Mouse (Mus musculus): ENCODE results near the gene Klk6. TPM values are rescaled to one million over a fixed set of nuclear protein-coding genes. Genes with fewer than 3 reads are reported as not detected.

Gene Klk6
- polyA plus RNA-seq, 1 experiment from 2014 or later, result 23.9 TPM

DNA sequence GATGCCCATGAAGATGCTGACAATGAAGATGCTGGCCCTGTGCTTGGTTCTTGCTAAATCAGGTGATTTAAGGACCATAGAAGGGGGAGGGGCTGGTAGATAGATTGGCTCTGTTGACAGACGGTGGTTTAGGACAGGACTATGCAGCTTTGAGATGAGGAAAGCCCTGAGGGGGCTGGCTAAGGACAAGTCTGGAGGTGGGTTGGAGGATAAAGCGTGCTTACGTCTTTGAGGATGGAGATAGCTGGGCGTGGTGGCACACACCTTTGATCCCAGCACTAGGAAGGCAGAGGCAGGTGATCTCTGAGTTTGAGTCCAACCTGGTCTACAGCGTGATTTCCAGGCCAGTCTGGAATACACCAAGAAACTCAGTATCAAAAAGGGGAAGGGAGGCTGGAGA is 1.8 kb downstream of the Klk6 start:
- TF ChIP-seq CTCF (IDR thresholded peaks at IDR 0.05; ENCODE audit: low read depth) (no peak), EP300 (optimal IDR thresholded peaks at IDR 0.05) (no peak)
- H3K4me1 ChIP-seq (replicated peaks; ENCODE audit: control insufficient read depth, insufficient read depth), result no peaks in the 10 kb centered on the region
- no peaks in the 10 kb centered on the region for H3K9me3 ChIP-seq (ENCODE audit: control insufficient read depth, low read length)
- no peaks in the 10 kb centered on the region for H3K36me3 ChIP-seq (ENCODE audit: control insufficient read depth, insufficient read depth, low read length)
- no peak for ATAC-seq (ENCODE audit: low FRiP score, low TSS enrichment)
- H3K4me2 ChIP-seq (replicated peaks; ENCODE audit: low read depth), result no peak overlapping the region
- WGBS, result 83% methylated on average over 5 of the region's 5 CpGs
- H3K9ac ChIP-seq (ENCODE audit: low read length), result no peak overlapping the region
- no peaks in the 10 kb centered on the region for H3K27me3 ChIP-seq (ENCODE audit: control insufficient read depth, insufficient read depth, low read length)
- H3K4me3 ChIP-seq (ENCODE audit: low read depth, low read length), result no peak overlapping the region
- no peak overlapping the region for H3K27ac ChIP-seq (replicated peaks)
- no peak for DNase-seq (ENCODE audit: low spot score)

DNA sequence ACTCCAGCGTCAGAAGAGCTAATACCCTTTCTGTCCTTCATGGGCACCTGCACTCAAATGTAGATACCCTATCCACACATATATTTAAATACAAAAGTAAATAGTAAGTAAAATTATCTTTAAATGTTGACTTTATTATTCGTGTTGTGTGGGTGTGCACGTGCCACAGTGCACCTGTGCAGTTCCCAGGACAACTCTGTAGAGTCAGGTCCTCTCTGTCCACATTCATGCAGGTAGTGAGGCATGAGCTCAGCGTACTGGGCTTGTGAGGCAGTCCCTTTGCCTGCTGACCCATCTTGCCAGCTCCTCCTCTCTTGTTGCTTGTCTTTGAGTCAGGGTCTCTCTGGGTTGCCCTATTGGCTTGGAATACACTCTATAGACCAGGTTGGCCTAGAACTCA is 3.4 kb downstream of the Klk6 start:
- no peaks in the 10 kb centered on the region for H3K4me1 ChIP-seq (replicated peaks; ENCODE audit: control insufficient read depth, insufficient read depth)
- no peak overlapping the region for H3K9ac ChIP-seq (ENCODE audit: low read length)
- no peaks in the 10 kb centered on the region for H3K27me3 ChIP-seq (ENCODE audit: control insufficient read depth, insufficient read depth, low read length)
- no peak overlapping the region for H3K27ac ChIP-seq (replicated peaks)
- ATAC-seq (ENCODE audit: low FRiP score, low TSS enrichment) (no peak), DNase-seq (ENCODE audit: low spot score) (no peak)
- H3K4me3 ChIP-seq (ENCODE audit: low read depth, low read length), result no peak overlapping the region
- H3K36me3 ChIP-seq (ENCODE audit: control insufficient read depth, insufficient read depth, low read length), result no peaks in the 10 kb centered on the region
- no peak overlapping the region for H3K4me2 ChIP-seq (replicated peaks; ENCODE audit: low read depth)
- TF ChIP-seq CTCF (IDR thresholded peaks at IDR 0.05; ENCODE audit: low read depth) (no peak), EP300 (optimal IDR thresholded peaks at IDR 0.05) (no peak)
- 48% methylated on average over 4 of the region's 4 CpGs for WGBS
- no peaks in the 10 kb centered on the region for H3K9me3 ChIP-seq (ENCODE audit: control insufficient read depth, low read length)

DNA sequence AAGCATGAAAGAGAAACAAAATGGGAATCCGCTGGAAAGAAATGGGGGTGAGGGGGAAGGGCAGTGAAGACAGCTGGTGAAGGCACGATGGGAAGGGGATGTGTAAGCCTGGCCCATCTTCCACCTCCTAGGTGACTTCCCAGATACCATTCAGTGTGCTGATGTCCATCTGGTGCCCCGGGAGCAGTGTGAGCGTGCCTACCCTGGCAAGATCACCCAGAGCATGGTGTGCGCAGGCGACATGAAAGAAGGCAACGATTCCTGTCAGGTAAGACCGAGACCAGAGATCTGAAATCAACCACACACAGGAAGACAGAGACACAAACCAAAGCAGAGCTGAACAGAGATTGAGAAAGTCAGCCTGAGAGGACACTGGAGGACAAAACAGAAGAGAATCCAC is 4.7 kb downstream of the Klk6 start:
- no peaks in the 10 kb centered on the region for H3K27me3 ChIP-seq (ENCODE audit: control insufficient read depth, insufficient read depth, low read length)
- no peaks in the 10 kb centered on the region for H3K36me3 ChIP-seq (ENCODE audit: control insufficient read depth, insufficient read depth, low read length)
- TF ChIP-seq CTCF (IDR thresholded peaks at IDR 0.05; ENCODE audit: low read depth) (no peak), EP300 (optimal IDR thresholded peaks at IDR 0.05) (no peak)
- DNase-seq (ENCODE audit: low spot score), result no peak
- H3K9me3 ChIP-seq (ENCODE audit: control insufficient read depth, low read length), result no peaks in the 10 kb centered on the region
- no peak overlapping the region for H3K4me3 ChIP-seq (ENCODE audit: low read depth, low read length)
- no peaks in the 10 kb centered on the region for H3K4me1 ChIP-seq (replicated peaks; ENCODE audit: control insufficient read depth, insufficient read depth)
- H3K9ac ChIP-seq (ENCODE audit: low read length), result no peak overlapping the region
- no peak overlapping the region for H3K27ac ChIP-seq (replicated peaks)
- WGBS, result 89% methylated on average over 8 of the region's 8 CpGs
- ATAC-seq (ENCODE audit: low FRiP score, low TSS enrichment), result no peak
- H3K4me2 ChIP-seq (replicated peaks; ENCODE audit: low read depth), result no peak overlapping the region

DNA sequence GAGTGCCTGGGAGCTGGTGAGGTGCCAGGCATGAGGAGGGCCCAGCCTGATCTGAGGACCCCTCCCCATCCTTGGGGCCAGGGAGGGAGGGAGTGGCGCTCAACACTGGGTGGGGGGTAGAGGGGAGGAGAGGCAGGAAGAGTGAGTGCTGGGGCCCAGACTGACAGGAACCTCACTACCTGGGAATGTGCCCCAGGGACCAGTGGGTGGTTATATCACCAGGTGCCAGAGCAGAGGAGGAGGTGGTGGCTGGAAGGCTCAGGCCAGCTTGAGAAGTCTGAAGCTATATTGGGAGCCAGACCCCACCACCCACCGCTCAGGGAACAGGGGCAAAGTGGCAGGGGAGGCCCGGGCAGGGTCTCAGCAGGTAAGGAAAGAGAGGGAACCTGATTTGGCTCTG is 17.4 kb downstream of the Klk6 start, which contains the start of gene Klk5:
Gene Klk5 (plus strand): TSS at position 271 of the 400 bp plus-strand sequence.
- no peak within 1 kb of the TSS for H3K9ac ChIP-seq (ENCODE audit: low read length)
- TF ChIP-seq CTCF (IDR thresholded peaks at IDR 0.05; ENCODE audit: low read depth), result no peak
- no peak for TF ChIP-seq EP300 (optimal IDR thresholded peaks at IDR 0.05)
- 48% methylated on average over 3 of the region's 3 CpGs for WGBS
- no peak for DNase-seq (ENCODE audit: low spot score)
- no peaks in the 10 kb centered on the region for H3K36me3 ChIP-seq (ENCODE audit: control insufficient read depth, insufficient read depth, low read length)
- H3K27me3 ChIP-seq (ENCODE audit: control insufficient read depth, insufficient read depth, low read length), result no peaks in the 10 kb centered on the region
- no peaks in the 10 kb centered on the region for H3K4me1 ChIP-seq (replicated peaks; ENCODE audit: control insufficient read depth, insufficient read depth)
- H3K4me2 ChIP-seq (replicated peaks; ENCODE audit: low read depth), result no peak within 1 kb of the TSS
- no peaks in the 10 kb centered on the region for H3K9me3 ChIP-seq (ENCODE audit: control insufficient read depth, low read length)
- ATAC-seq (ENCODE audit: low FRiP score, low TSS enrichment), result no peak
- no peak within 1 kb of the TSS for H3K4me3 ChIP-seq (ENCODE audit: low read depth, low read length)
- H3K27ac ChIP-seq (replicated peaks), result no peak within 1 kb of the TSS

DNA sequence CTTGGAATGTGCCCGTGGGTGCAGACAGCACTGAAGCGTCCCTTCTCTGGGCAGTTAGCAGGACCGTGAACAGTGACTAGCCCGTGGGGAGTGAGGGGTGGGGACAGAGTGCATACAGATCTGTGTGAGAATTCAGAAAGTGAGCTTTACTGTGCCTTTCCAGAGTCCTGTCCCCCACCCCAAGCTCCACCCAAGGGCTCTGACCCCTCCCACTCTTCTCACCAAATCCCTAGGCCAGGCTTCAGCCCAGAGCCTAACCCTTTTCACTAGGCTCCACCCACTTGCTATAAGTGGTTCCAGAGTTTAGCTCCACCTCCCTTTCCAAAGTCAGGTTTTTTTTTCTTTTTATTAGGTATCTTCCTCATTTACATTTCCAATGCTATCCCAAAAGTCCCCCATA is 19.5 kb downstream of the Klk6 start:
- ATAC-seq (ENCODE audit: low FRiP score, low TSS enrichment) (no peak), DNase-seq (ENCODE audit: low spot score) (no peak)
- no peaks in the 10 kb centered on the region for H3K4me1 ChIP-seq (replicated peaks; ENCODE audit: control insufficient read depth, insufficient read depth)
- H3K4me3 ChIP-seq (ENCODE audit: low read depth, low read length), result no peak overlapping the region
- H3K27me3 ChIP-seq (ENCODE audit: control insufficient read depth, insufficient read depth, low read length), result no peaks in the 10 kb centered on the region
- 84% methylated on average over 4 of the region's 4 CpGs for WGBS
- H3K27ac ChIP-seq (replicated peaks), result no peak overlapping the region
- no peaks in the 10 kb centered on the region for H3K9me3 ChIP-seq (ENCODE audit: control insufficient read depth, low read length)
- TF ChIP-seq EP300 (optimal IDR thresholded peaks at IDR 0.05) (no peak), CTCF (IDR thresholded peaks at IDR 0.05; ENCODE audit: low read depth) (no peak)
- no peak overlapping the region for H3K9ac ChIP-seq (ENCODE audit: low read length)
- H3K4me2 ChIP-seq (replicated peaks; ENCODE audit: low read depth), result no peak overlapping the region
- no peaks in the 10 kb centered on the region for H3K36me3 ChIP-seq (ENCODE audit: control insufficient read depth, insufficient read depth, low read length)

DNA sequence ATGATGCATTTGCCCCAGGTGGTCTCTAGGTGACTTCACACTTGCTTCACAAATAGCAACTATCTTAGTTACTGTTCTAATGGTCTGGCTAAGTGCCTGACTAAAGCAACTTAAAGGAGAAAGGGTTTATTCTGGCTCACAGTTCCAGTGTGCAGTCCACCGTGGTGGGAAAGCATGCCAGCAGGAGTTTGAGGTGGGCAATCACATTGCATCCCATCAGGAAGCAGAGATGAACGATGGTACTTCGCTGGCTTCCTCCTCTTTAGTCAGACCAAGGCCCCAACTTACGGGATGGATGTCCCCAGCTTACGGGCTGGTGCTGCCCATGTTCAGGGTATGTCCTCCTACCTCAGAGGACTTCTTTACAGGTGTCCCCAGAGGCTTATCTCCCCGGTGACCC is 27.3 kb downstream of the Klk6 start:
- Histone ChIP-seq H3K4me1 (replicated peaks; ENCODE audit: control insufficient read depth, insufficient read depth) (no peaks in the 10 kb centered on the region), H3K27ac (replicated peaks) (no peak overlapping the region), H3K9me3 (ENCODE audit: control insufficient read depth, low read length) (no peaks in the 10 kb centered on the region), H3K4me3 (ENCODE audit: low read depth, low read length) (no peak overlapping the region), H3K4me2 (replicated peaks; ENCODE audit: low read depth) (no peak overlapping the region), H3K27me3 (ENCODE audit: control insufficient read depth, insufficient read depth, low read length) (no peaks in the 10 kb centered on the region), H3K9ac (ENCODE audit: low read length) (no peak overlapping the region), H3K36me3 (ENCODE audit: control insufficient read depth, insufficient read depth, low read length) (no peaks in the 10 kb centered on the region)
- ATAC-seq (ENCODE audit: low FRiP score, low TSS enrichment) (no peak), DNase-seq (ENCODE audit: low spot score) (no peak)
- TF ChIP-seq EP300 (optimal IDR thresholded peaks at IDR 0.05), result no peak
- no peak for TF ChIP-seq CTCF (IDR thresholded peaks at IDR 0.05; ENCODE audit: low read depth)
- 87% methylated on average over 6 of the region's 6 CpGs for WGBS

Data from stomach, postnatal 0 days (tissue).